Mouse (Mus musculus) ES-E14 (cell line): ENCODE results near the gene Olfr553. TPM values are rescaled to one million over a fixed set of nuclear protein-coding genes. Genes with fewer than 3 reads are reported as not detected.

Experiments used
- DNase-seq: peaks from one replicate; pipeline ENCODE4 v3.0.0-alpha.2; 2013; ENCODE audit warnings: low read depth, low spot score
- H3K27ac ChIP-seq: 2 replicates; pipeline ENCODE4 v1.5.1; 2012; ENCODE audit warnings: low read depth, mild to moderate bottlenecking, low read length, moderate library complexity, mixed read lengths; ENCODE audit not compliant: poor library complexity, insufficient read depth, severe bottlenecking
- H3K36me3 ChIP-seq: 2 replicates; pipeline ENCODE4 v1.6.1; 2012; ENCODE audit warnings: mild to moderate bottlenecking, low read length, moderate library complexity, mixed read lengths; ENCODE audit not compliant: control insufficient read depth, poor library complexity, insufficient read depth, severe bottlenecking
- H3K4me1 ChIP-seq, 2 experiments: fragments of 150-350 bp in 1 of 2; sonication (generic) in 1 of 2; 2 replicates each; pipeline ENCODE4 v1.6.1; 2012; ENCODE audit warnings: low read length in 2 of 2, mild to moderate bottlenecking in 1 of 2, mixed read lengths in 1 of 2; ENCODE audit not compliant: control insufficient read depth in 2 of 2, insufficient read depth in 2 of 2, poor library complexity in 1 of 2
- H3K4me3 ChIP-seq, 2 experiments: fragments of 150-350 bp in 1 of 2; sonication (generic) in 1 of 2; 2 replicates each; pipeline ENCODE4 v1.5.1; 2012; ENCODE audit warnings: low read length in 2 of 2, low read depth in 1 of 2, mild to moderate bottlenecking in 1 of 2, mixed read lengths in 1 of 2; ENCODE audit not compliant: insufficient read depth in 1 of 2, poor library complexity in 1 of 2, severe bottlenecking in 1 of 2
- H3K9ac ChIP-seq: 2 replicates; pipeline ENCODE4 v1.6.1; 2012; ENCODE audit warnings: low read depth, mild to moderate bottlenecking, low read length, mixed read lengths; ENCODE audit not compliant: poor library complexity, insufficient read depth, severe bottlenecking
- H3K9me3 ChIP-seq: fragments of 150-350 bp; sonication (generic); 2 replicates; pipeline ENCODE4 v1.6.1; 2012; ENCODE audit warnings: low read depth, mild to moderate bottlenecking, low read length; ENCODE audit not compliant: control insufficient read depth, insufficient read depth
- CHD2 ChIP-seq: IDR thresholded peaks from 2 replicates; pipeline ENCODE4 v1.6.1; 2014; ENCODE audit warnings: mild to moderate bottlenecking, low read depth, low read length, inconsistent platforms
- HCFC1 ChIP-seq: IDR thresholded peaks from 2 replicates; pipeline ENCODE4 v1.6.1; 2012; ENCODE audit warnings: low read length, inconsistent platforms, borderline replicate concordance; ENCODE audit not compliant: insufficient read depth
- MAFK ChIP-seq: IDR thresholded peaks from 2 replicates; pipeline ENCODE4 v1.6.1; 2014; ENCODE audit warnings: mild to moderate bottlenecking, low read depth, low read length, inconsistent platforms; ENCODE audit not compliant: insufficient read depth
- ZC3H11A ChIP-seq: IDR thresholded peaks from 2 replicates; pipeline ENCODE4 v1.6.1; 2012; ENCODE audit warnings: low read depth, mild to moderate bottlenecking, inconsistent platforms, low read length, borderline replicate concordance
- ZNF384 ChIP-seq: IDR thresholded peaks from 2 replicates; pipeline ENCODE4 v1.6.1; 2012; ENCODE audit warnings: low read depth, low read length, inconsistent platforms
- in situ Hi-C, 2 experiments: fragments of 600-800 bp; cut with MboI; formaldehyde crosslinking; loops; one replicate each; pipeline ENCODE4 v1.15.1; 2025; ENCODE audit warnings: low sequenced_read_pairs in 2 of 2, inconsistent platforms in 1 of 2; ENCODE audit not compliant: unreplicated experiment in 2 of 2
- total RNA-seq: library from RNA; depleted of rRNA; stranded (reverse); fragments of 300-350 nt; gene quantifications from 2 replicates; pipeline ENCODE4 v1.2.3, GENCODE M21; 2012; rRNA removed

Olfr553 gene
- total RNA-seq, 1 experiment = not detected

- DNase-seq = peak; percentile 88
- Histone ChIP-seq H3K4me3 (peak within 1 kb of the TSS; percentile 22 to 67), H3K4me1 (no peaks in the 10 kb centered on the region), H3K36me3 (no peaks in the 10 kb centered on the region), H3K9ac (peak within 1 kb of the TSS; percentile 41; the same call in 1 of the 2 replicates), H3K9me3 (no peaks in the 10 kb centered on the region), H3K27ac (no peak within 1 kb of the TSS)
- in situ Hi-C loops = no loop called here
- TF ChIP-seq CHD2 = no peak
- no peak for TF ChIP-seq ZNF384
- TF ChIP-seq MAFK = no peak
- TF ChIP-seq HCFC1 = no peak
- TF ChIP-seq ZC3H11A = no peak
Observed at GRCm38 (mm10) chr7:102564999-102565997, 52.7 kb downstream of the Olfr553 start, which contains the start of gene Trim21. TSS of gene Trim21 (minus strand) at chr7:102565486.

Other genes starting within 250 kb of the Olfr553 start
- 92.8 and 109 TPM in 2 replicates for gene Rrm1, start 176.5 kb downstream of the Olfr553 start, total RNA-seq
- 0.22 and 0.63 TPM in 2 replicates for gene Olfr543, start 136.5 kb downstream of the Olfr553 start, total RNA-seq
- gene Olfr544, start 129.9 kb downstream of the Olfr553 start, total RNA-seq = 0.16 TPM in 1 of 2 replicates, not detected in the other
- not detected in 2 replicates for gene Olfr545, start 118.6 kb downstream of the Olfr553 start, total RNA-seq
- gene Olfr547, start 83.5 kb downstream of the Olfr553 start, total RNA-seq = not detected in 2 replicates
- not detected in 2 replicates for gene Olfr548-ps1, start 77.3 kb downstream of the Olfr553 start, total RNA-seq
- not detected in 2 replicates for gene Olfr549, start 68.3 kb downstream of the Olfr553 start, total RNA-seq
- 6.2 and 7.5 TPM in 2 replicates for gene Trim21, start 52.7 kb downstream of the Olfr553 start, total RNA-seq
- gene Olfr550, start 46.8 kb downstream of the Olfr553 start, total RNA-seq = not detected in 2 replicates
- gene Olfr551, start 26.3 kb downstream of the Olfr553 start, total RNA-seq = not detected in 2 replicates
- gene Olfr552, start 20.4 kb downstream of the Olfr553 start, total RNA-seq = not detected in 2 replicates
- gene Olfr554, start 20.2 kb upstream of the Olfr553 start, total RNA-seq = not detected in 2 replicates
- gene Olfr555, start 40.6 kb upstream of the Olfr553 start, total RNA-seq = not detected in 2 replicates
- gene Olfr556, start 46.7 kb upstream of the Olfr553 start, total RNA-seq = not detected in 2 replicates
- 3.1 and 3.9 TPM in 2 replicates for gene Trim68, start 69.1 kb upstream of the Olfr553 start, total RNA-seq
- not detected in 2 replicates for gene Olfr557, start 77.7 kb upstream of the Olfr553 start, total RNA-seq
- not detected in 2 replicates for gene Olfr558, start 84.0 kb upstream of the Olfr553 start, total RNA-seq
- gene Olfr33, start 100.9 kb upstream of the Olfr553 start, total RNA-seq = not detected in 2 replicates
- gene Olfr559, start 109.3 kb upstream of the Olfr553 start, total RNA-seq = not detected in 2 replicates
- gene Olfr560, start 141.1 kb upstream of the Olfr553 start, total RNA-seq = not detected in 2 replicates
- gene Olfr78, start 141.3 kb upstream of the Olfr553 start, total RNA-seq = not detected in 2 replicates
- gene Olfr561, start 153.0 kb upstream of the Olfr553 start, total RNA-seq = not detected in 2 replicates
- not detected in 2 replicates for gene Olfr564, start 185.3 kb upstream of the Olfr553 start, total RNA-seq
- gene Olfr566, start 240.5 kb upstream of the Olfr553 start, total RNA-seq = not detected in 2 replicates